Mouse (Mus musculus): ENCODE measurements around the gene Bcl7c.

GRCm38 (mm10) chr7:127693290-127693689, 15.4 kb downstream of the Bcl7c start:
- no peak for TF ChIP-seq POLR2A (IDR thresholded peaks at IDR 0.05; ENCODE audit: insufficient read length, low read depth)
- no peak for TF ChIP-seq USF1 (IDR thresholded peaks at IDR 0.05; ENCODE audit: low read depth)
- TF ChIP-seq MAX (IDR thresholded peaks at IDR 0.05; ENCODE audit: low read depth): no peak

All from myocyte (in vitro differentiated cells).